Mouse (Mus musculus) MN1 (cell line): Measurements from ENCODE around the gene Adam4.
"Not testable (repeated sequence)": the region's sequence is repeated elsewhere in the genome, so short reads cannot be mapped to it uniquely, and the experiment has no call there.

ENCODE experiments used
- DNase-seq: peaks from one replicate; pipeline ENCODE4 v3.0.0-alpha.2; 2016; ENCODE audit warnings: low spot score

The Adam4 gene

DNA sequence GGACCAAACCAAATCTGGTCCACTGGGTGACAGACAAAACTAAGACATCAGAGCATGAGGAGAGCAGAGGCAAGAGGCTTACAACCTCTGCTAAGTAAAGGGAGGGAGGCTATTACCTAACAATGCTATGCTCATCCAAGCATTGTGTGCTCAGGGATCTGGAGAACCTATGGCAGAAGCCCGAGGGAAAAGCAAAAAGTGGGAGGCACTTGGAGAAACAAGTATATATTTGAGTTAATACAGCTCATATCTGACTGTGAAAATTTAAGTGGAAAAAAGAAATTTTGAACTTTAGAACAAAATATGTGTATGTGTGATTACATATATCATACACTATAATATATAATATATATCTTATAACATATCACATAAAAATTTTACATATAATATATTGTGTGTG, at the start of gene Adam4:
Gene Adam4, minus strand, starts transcription at position 101 of the 400 bp plus-strand sequence.
- no peak for DNase-seq

DNA sequence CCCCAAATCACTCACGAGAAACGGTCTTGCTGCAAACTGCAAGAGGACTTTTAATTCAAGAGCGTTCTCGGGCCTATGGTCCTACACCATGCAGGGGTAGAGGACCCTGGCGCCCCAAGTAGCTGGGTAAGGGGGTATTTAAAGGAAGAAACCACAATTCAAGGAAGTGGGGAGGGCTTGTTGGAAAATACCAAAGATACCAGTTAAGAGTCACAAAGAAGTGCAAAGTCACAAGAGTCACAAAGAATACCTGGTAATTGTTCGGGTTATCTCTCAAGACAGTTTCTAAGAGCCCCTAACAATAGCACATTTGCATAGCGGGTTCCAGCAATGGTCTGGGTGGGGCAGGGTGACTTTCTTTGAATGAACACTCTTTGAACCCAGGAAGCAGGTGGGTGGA, 37.3 kb upstream of the Adam4 start:
- not testable (repeated sequence) for DNase-seq

DNA sequence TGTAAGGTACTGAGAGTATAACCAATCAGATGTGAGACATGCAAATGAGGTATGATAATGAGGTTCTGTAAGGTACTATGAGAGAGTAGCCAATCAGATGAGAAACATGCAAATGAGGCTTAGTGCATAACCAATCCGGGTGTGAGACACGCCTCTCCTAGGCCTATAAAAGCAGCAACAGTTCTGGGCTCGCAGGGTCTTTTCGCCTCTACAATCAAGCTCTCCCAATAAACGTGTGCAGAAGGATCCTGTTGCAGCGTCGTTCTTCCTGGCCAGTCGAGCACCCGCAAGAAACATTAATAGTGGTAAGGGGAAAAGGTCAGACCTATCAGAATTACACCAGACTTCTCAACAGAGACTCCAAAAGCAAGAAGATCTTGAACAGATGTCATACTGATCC, 17.2 kb upstream of the Adam4 start:
- DNase-seq = not testable (repeated sequence)

DNA sequence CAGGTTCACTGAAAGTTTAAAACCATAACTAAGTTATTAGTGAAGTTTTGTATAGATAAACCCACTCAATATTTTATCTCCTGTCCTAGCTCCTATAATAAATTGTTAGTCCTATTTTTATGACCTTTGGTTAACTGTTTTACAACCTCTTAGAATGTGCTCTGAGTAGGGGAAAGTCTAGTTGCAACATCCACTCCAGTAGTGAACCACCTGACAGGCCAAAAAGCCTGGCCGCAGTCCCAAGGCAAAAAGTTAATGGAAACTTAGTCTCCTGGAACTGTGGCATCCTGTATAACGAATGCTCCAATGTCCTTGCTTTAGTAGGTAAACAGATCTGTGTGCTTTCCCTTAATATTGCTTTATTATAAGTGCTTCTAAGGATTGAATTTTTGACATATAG, 13.0 kb upstream of the Adam4 start:
- DNase-seq = not testable (repeated sequence)

DNA sequence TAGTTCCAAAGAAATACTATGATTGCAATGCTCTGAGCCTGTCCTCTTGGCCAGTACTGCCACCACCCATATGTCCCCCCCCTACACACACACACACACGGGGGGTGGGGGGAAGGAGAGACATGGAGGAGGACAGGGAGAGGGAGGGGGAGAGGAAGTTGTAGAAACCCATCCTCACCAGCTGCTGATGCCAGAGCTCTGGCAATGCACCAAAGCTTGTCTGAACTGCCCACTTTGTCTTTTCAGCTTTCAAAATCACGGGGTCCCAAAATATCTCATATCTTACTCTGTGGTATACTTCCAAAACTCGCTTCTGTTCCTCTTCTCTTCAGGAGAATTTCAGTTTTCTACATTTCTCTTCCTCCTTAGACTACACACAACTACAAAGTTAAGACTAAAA, 8.5 kb downstream of the Adam4 start:
- no peak for DNase-seq

DNA sequence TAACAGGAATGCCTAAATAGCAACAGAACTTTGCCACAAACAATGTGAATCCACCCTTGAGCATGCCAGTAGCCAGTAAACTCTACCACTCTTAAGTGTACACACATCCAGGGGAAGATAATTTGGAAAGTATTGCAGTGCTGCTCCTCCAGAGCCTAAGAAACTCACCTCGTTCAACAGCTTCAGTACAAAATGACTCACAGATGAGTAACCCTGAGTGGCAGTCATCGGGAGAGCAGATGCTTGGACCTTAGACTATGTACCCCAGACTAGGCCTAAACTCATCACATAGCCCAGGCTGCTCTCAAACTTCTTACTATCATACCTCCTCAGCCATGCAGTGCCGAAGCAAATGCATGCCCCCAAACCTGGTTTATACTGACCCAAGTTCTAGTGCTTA, 12.8 kb downstream of the Adam4 start:
- DNase-seq = no peak

DNA sequence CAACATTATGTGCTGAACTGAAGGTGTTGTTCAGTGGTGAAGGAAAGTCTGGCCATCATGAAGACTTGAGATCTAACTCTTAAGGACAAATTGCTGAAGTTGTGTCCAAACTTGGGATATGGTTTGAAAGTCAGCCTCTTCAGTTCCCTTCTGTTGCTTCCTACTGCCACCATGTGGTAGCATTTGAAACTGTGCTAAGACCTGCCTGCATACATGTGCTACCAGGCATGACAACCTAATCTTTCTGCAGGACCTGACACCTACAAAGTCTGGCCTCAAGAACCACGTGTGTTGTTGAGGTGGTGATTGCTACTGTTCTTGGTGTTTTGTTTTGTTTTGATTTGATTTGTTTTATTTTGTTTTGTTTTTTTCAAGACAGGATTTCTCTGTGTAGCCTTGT, 19.6 kb downstream of the Adam4 start:
- peak; percentile 79 for DNase-seq

DNA sequence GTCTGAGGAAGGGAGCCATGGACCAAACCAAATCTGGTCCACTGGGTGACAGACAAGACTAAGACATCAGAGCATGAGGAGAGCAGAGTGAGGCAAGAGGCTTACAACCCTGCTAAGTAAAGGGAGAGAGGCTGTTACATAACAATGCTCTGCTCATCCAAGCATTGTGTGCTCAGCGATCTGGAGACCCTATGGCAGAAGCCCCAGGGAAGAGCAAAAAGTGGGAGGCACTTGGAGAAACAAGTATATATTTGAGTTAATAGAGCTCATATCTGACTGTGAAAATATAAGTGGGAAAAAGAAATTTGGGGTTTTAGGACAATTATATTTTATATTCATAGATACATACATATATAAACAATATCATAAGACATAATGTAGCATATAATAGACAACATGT, 42.4 kb downstream of the Adam4 start, which contains the start of gene Gm4787:
Gene Gm4787, minus strand, starts transcription at position 101 of the 400 bp plus-strand sequence.
- DNase-seq = not testable (repeated sequence)
